Mouse (Mus musculus): Measurements from ENCODE around the gene Slc9b1. TPM values are rescaled to one million over a fixed set of nuclear protein-coding genes. Genes with fewer than 3 reads are reported as not detected.

Gene Slc9b1
- polyA plus RNA-seq, 1 experiment = not detected

- TF ChIP-seq POLR2A (IDR thresholded peaks at IDR 0.05; ENCODE audit: low read depth, low read length) = no peak
- TF ChIP-seq CTCF (IDR thresholded peaks at IDR 0.05; ENCODE audit: extremely low read depth, insufficient read depth, insufficient read length, insufficient replicate concordance) = peak; percentile 81; the same call in 1 of the 2 replicates
- no peak overlapping the region for H3K27ac ChIP-seq (ENCODE audit: insufficient read depth, low read length)
- DNase-seq (ENCODE audit: low read depth in 1 of 2, low spot score in 2 of 2) = peak; percentile 83 to 88
- H3K36me3 ChIP-seq (ENCODE audit: control insufficient read depth, insufficient read depth, low read length) = 0 out of 2 replicates have a peak, but pooled peaks cover 5% of the 10 kb centered on the region
- H3K27me3 ChIP-seq (ENCODE audit: control insufficient read depth, insufficient read depth, low read length) = no peaks in the 10 kb centered on the region
- H3K4me3 ChIP-seq (ENCODE audit: extremely low read depth, insufficient read depth, insufficient read length) = no peak overlapping the region
- WGBS = 4% methylated on average over 10 of the region's 10 CpGs
- H3K4me1 ChIP-seq (ENCODE audit: control insufficient read depth, insufficient read depth, insufficient read length) = peaks cover 5% of the 10 kb centered on the region; the same call in 1 of the 2 replicates
Measured at GRCm38 (mm10) chr3:135402201-135402658, 54.4 kb downstream of the Slc9b1 start.

DNA sequence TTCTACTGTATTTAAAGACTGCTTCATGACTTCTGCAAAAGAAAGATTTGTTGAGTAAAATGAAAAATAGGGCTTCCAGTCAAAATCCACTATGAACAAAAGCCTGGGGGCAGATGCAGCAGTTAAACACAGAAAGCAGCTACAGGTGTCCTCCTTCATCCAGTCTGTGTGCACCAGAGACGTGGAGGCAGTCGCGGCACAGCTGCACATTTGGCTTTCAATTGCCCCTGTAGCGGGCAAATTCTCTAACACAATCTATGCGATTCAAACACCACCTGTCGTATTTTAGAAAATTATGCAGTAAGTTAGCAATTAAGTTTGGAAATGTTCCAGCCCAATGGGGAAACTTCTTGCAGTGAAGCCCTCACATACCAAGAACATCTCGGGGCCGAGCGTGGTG, 55.4 kb downstream of the Slc9b1 start:
- no peak for DNase-seq (ENCODE audit: low read depth in 1 of 2, low spot score in 2 of 2)
- Histone ChIP-seq H3K4me3 (ENCODE audit: extremely low read depth, insufficient read depth, insufficient read length) (no peak overlapping the region), H3K36me3 (ENCODE audit: control insufficient read depth, insufficient read depth, low read length) (0 out of 2 replicates have a peak, but pooled peaks cover 5% of the 10 kb centered on the region), H3K27ac (ENCODE audit: insufficient read depth, low read length) (no peak overlapping the region), H3K4me1 (ENCODE audit: control insufficient read depth, insufficient read depth, insufficient read length) (peaks cover 5% of the 10 kb centered on the region; the same call in 1 of the 2 replicates), H3K27me3 (ENCODE audit: control insufficient read depth, insufficient read depth, low read length) (no peaks in the 10 kb centered on the region)
- WGBS = 81% methylated on average over 9 of the region's 9 CpGs
- TF ChIP-seq CTCF (IDR thresholded peaks at IDR 0.05; ENCODE audit: extremely low read depth, insufficient read depth, insufficient read length, insufficient replicate concordance) (no peak), POLR2A (IDR thresholded peaks at IDR 0.05; ENCODE audit: low read depth, low read length) (no peak)

- Histone ChIP-seq H3K36me3 (ENCODE audit: control insufficient read depth, insufficient read depth, low read length) (0 out of 2 replicates have a peak, but pooled peaks cover 6% of the 10 kb centered on the region), H3K27ac (ENCODE audit: insufficient read depth, low read length) (no peak overlapping the region), H3K4me1 (ENCODE audit: control insufficient read depth, insufficient read depth, insufficient read length) (peaks cover 5% of the 10 kb centered on the region; the same call in 1 of the 2 replicates), H3K4me3 (ENCODE audit: extremely low read depth, insufficient read depth, insufficient read length) (no peak overlapping the region), H3K27me3 (ENCODE audit: control insufficient read depth, insufficient read depth, low read length) (no peaks in the 10 kb centered on the region)
- WGBS = 71% methylated on average over 5 of the region's 5 CpGs
- no peak for TF ChIP-seq POLR2A (IDR thresholded peaks at IDR 0.05; ENCODE audit: low read depth, low read length)
- no peak for DNase-seq (ENCODE audit: low read depth in 1 of 2, low spot score in 2 of 2)
Measured at GRCm38 (mm10) chr3:135403856-135404255, 56.0 kb downstream of the Slc9b1 start.

- DNase-seq (ENCODE audit: low read depth in 1 of 2, low spot score in 2 of 2) = no peak
- H3K27ac ChIP-seq (ENCODE audit: insufficient read depth, low read length) = no peak overlapping the region
- peaks cover 5% of the 10 kb centered on the region; the same call in 1 of the 2 replicates for H3K4me1 ChIP-seq (ENCODE audit: control insufficient read depth, insufficient read depth, insufficient read length)
- no peaks in the 10 kb centered on the region for H3K27me3 ChIP-seq (ENCODE audit: control insufficient read depth, insufficient read depth, low read length)
- TF ChIP-seq POLR2A (IDR thresholded peaks at IDR 0.05; ENCODE audit: low read depth, low read length) = no peak
- no peak for TF ChIP-seq CTCF (IDR thresholded peaks at IDR 0.05; ENCODE audit: extremely low read depth, insufficient read depth, insufficient read length, insufficient replicate concordance)
- H3K4me3 ChIP-seq (ENCODE audit: extremely low read depth, insufficient read depth, insufficient read length) = no peak overlapping the region
- WGBS = 84% methylated on average over 4 of the region's 4 CpGs
- peaks cover 9% of the 10 kb centered on the region for H3K36me3 ChIP-seq (ENCODE audit: control insufficient read depth, insufficient read depth, low read length)
Measured at GRCm38 (mm10) chr3:135404599-135404998, 56.8 kb downstream of the Slc9b1 start.

- WGBS = 67% methylated on average over 9 of the region's 9 CpGs
- TF ChIP-seq CTCF (IDR thresholded peaks at IDR 0.05; ENCODE audit: extremely low read depth, insufficient read depth, insufficient read length, insufficient replicate concordance) = no peak
- no peak for TF ChIP-seq POLR2A (IDR thresholded peaks at IDR 0.05; ENCODE audit: low read depth, low read length)
- Histone ChIP-seq H3K4me1 (ENCODE audit: control insufficient read depth, insufficient read depth, insufficient read length) (peaks cover 5% of the 10 kb centered on the region; the same call in 1 of the 2 replicates), H3K36me3 (ENCODE audit: control insufficient read depth, insufficient read depth, low read length) (peaks cover 10% of the 10 kb centered on the region), H3K27ac (ENCODE audit: insufficient read depth, low read length) (no peak overlapping the region), H3K27me3 (ENCODE audit: control insufficient read depth, insufficient read depth, low read length) (no peaks in the 10 kb centered on the region), H3K4me3 (ENCODE audit: extremely low read depth, insufficient read depth, insufficient read length) (no peak overlapping the region)
- no peak for DNase-seq (ENCODE audit: low read depth in 1 of 2, low spot score in 2 of 2)
Measured at GRCm38 (mm10) chr3:135407351-135407750, 59.5 kb downstream of the Slc9b1 start.

DNA sequence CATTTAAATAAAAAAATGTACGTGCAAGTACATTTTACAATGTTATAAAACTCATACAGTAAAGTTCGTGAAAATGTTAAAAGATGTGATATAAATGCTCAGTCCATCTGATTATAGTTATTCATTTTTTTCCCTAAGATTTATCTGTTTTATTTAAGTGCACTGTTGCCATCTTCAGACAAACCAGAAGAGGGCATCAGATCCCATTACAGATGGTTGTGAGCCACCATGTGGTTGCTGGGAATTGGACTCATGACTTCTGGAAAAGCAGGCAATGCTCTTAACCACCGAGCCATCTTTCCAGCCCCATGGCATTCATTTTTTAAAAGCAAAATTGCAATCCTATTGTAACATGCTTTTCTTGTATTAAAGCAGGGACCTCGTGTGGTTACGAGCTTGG, 61.4 kb downstream of the Slc9b1 start:
- Histone ChIP-seq H3K27me3 (ENCODE audit: control insufficient read depth, insufficient read depth, low read length) (no peaks in the 10 kb centered on the region), H3K4me3 (ENCODE audit: extremely low read depth, insufficient read depth, insufficient read length) (no peak overlapping the region), H3K27ac (ENCODE audit: insufficient read depth, low read length) (no peak overlapping the region), H3K4me1 (ENCODE audit: control insufficient read depth, insufficient read depth, insufficient read length) (no peaks in the 10 kb centered on the region), H3K36me3 (ENCODE audit: control insufficient read depth, insufficient read depth, low read length) (peaks cover 10% of the 10 kb centered on the region)
- DNase-seq (ENCODE audit: low read depth in 1 of 2, low spot score in 2 of 2) = no peak
- 91% methylated on average over 5 of the region's 5 CpGs for WGBS
- TF ChIP-seq CTCF (IDR thresholded peaks at IDR 0.05; ENCODE audit: extremely low read depth, insufficient read depth, insufficient read length, insufficient replicate concordance) (no peak), POLR2A (IDR thresholded peaks at IDR 0.05; ENCODE audit: low read depth, low read length) (no peak)

DNA sequence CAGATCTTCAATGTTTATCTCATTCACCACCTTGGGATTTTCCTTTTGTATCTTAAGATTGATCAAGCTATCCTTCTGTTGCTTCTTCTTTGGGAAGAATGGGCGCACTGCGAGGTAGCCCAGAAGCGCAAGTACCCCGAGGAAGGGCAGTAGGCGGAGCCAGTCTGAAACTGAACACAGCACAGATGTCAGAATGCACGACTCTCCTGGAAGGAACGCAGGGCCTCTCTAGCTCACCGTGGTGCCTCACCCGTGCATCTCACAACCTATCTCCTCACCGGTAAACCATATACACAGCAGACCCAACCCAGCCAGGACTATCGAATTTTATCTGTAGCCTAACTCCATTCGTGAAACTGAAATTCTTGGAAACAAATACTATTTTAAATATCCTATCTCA, 63.2 kb downstream of the Slc9b1 start:
- no peaks in the 10 kb centered on the region for H3K4me1 ChIP-seq (ENCODE audit: control insufficient read depth, insufficient read depth, insufficient read length)
- no peaks in the 10 kb centered on the region for H3K27me3 ChIP-seq (ENCODE audit: control insufficient read depth, insufficient read depth, low read length)
- TF ChIP-seq POLR2A (IDR thresholded peaks at IDR 0.05; ENCODE audit: low read depth, low read length) (no peak), CTCF (IDR thresholded peaks at IDR 0.05; ENCODE audit: extremely low read depth, insufficient read depth, insufficient read length, insufficient replicate concordance) (no peak)
- WGBS = 91% methylated on average over 12 of the region's 12 CpGs
- H3K4me3 ChIP-seq (ENCODE audit: extremely low read depth, insufficient read depth, insufficient read length) = no peak overlapping the region
- H3K36me3 ChIP-seq (ENCODE audit: control insufficient read depth, insufficient read depth, low read length) = peaks cover 8% of the 10 kb centered on the region
- DNase-seq (ENCODE audit: low read depth in 1 of 2, low spot score in 2 of 2) = no peak
- H3K27ac ChIP-seq (ENCODE audit: insufficient read depth, low read length) = no peak overlapping the region
